Mouse (Mus musculus) liver, adult 2 months (tissue): ENCODE results near the gene Emc7. TPM values are rescaled to one million over a fixed set of nuclear protein-coding genes. Genes with fewer than 3 reads are reported as not detected.
A peak's percentile ranks its signal among the peaks of the same experiment; 100 is the strongest.

ENCODE experiments used
- DNase-seq: peaks from one replicate; pipeline ENCODE4 v3.0.0-alpha.2; 2011; ENCODE audit warnings: low read depth, low spot score; ENCODE audit errors: extremely low read depth
- H3K27ac ChIP-seq: fragments of 200-500 bp; replicated peaks from 2 replicates; pipeline ENCODE4 v1.5.1; 2012; ENCODE audit warnings: low read depth, mild to moderate bottlenecking, control low read depth, inconsistent platforms, low read length; ENCODE audit not compliant: insufficient read depth
- H3K27me3 ChIP-seq: fragments of 200-500 bp; 2 replicates; pipeline ENCODE4 v1.6.1; 2012; ENCODE audit warnings: mild to moderate bottlenecking, moderate library complexity, low read length, inconsistent platforms; ENCODE audit not compliant: control insufficient read depth, insufficient read depth
- H3K36me3 ChIP-seq: fragments of 200-500 bp; 2 replicates; pipeline ENCODE4 v1.6.1; 2012; ENCODE audit warnings: low read length, inconsistent platforms; ENCODE audit not compliant: control insufficient read depth, insufficient read depth
- H3K4me1 ChIP-seq: fragments of 200-500 bp; 2 replicates; pipeline ENCODE4 v1.6.1; 2011; ENCODE audit warnings: low read length; ENCODE audit not compliant: control insufficient read depth, insufficient read depth
- H3K4me3 ChIP-seq: fragments of 200-500 bp; 2 replicates; pipeline ENCODE4 v1.5.1; 2011; ENCODE audit warnings: low read depth, mild to moderate bottlenecking, control low read depth, low read length, moderate library complexity; ENCODE audit not compliant: insufficient read depth
- H3K79me2 ChIP-seq: fragments of 200-500 bp; 2 replicates; pipeline ENCODE4 v1.6.1; 2012; ENCODE audit warnings: inconsistent platforms, mild to moderate bottlenecking, low read length, moderate library complexity; ENCODE audit not compliant: control insufficient read depth, insufficient read depth
- H3K9ac ChIP-seq: fragments of 200-500 bp; 2 replicates; pipeline ENCODE4 v1.6.1; 2012; ENCODE audit warnings: low read depth, mild to moderate bottlenecking, control low read depth, inconsistent platforms, low read length
- CTCF ChIP-seq: fragments of 200-500 bp; IDR thresholded peaks from 2 replicates; pipeline ENCODE4 v1.5.1; 2011; ENCODE audit warnings: low read depth, low read length, control low read depth
- POLR2A ChIP-seq: fragments of 200-500 bp; IDR thresholded peaks from 2 replicates; pipeline ENCODE4 v1.6.1; 2011; ENCODE audit warnings: low read length, control low read depth; ENCODE audit not compliant: insufficient read depth; ENCODE audit errors: extremely low read depth
- WGBS: fragments of 180-500 bp; shearing (Covaris S2); methylation state at CpG from one replicate; pipeline ENCODE4 v1.1.7; 2018; 5-methylcytosine and 5-hydroxymethylcytosine counted together
- polyA plus RNA-seq: library from polyadenylated mRNA; depleted of rRNA; stranded (reverse); fragments of >200 nt; gene quantifications from 2 replicates; pipeline ENCODE4 v1.2.3, GENCODE M21; 2012
- total RNA-seq: library from RNA; depleted of rRNA; stranded (reverse); fragments of >200 nt; gene quantifications from 2 replicates; pipeline ENCODE4 v1.2.3, GENCODE M21; 2014

The Emc7 gene
- total and polyA plus RNA-seq, 2 experiments = 8.0 to 19.9 TPM

DNA sequence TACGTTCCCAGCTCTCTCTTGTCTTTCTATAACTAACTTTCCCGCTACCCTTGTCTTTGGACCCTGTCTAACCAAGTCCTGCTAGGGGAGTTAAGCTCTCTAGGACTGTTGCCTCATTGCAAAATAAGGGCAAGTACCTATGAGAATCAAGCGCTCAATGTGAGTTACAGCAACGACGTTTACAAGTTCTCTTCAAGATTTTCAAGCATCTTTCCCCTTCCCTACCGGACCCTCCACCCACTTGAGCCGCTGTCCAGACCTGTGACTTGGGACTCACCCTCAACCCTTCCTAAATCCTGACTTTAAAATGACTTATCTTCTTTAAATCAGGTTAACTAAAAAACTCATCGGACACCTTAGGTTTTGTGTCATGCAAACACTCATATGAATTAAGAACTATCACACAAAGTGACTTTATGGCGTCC is 37.6 kb downstream of the Emc7 start:
- no peak for TF ChIP-seq POLR2A
- no peak for TF ChIP-seq CTCF
- WGBS = 4% methylated on average over 9 of the region's 9 CpGs
- Histone ChIP-seq H3K27me3 (no peaks in the 10 kb centered on the region), H3K4me3 (peak overlapping the region; percentile 52), H3K79me2 (peaks cover 3% of the 10 kb centered on the region; the same call in 1 of the 2 replicates), H3K4me1 (peaks cover 2% of the 10 kb centered on the region; the same call in 1 of the 2 replicates), H3K27ac (peak overlapping the region; percentile 79), H3K36me3 (no peaks in the 10 kb centered on the region), H3K9ac (peak overlapping the region; percentile 95)
- DNase-seq = peak; percentile 66

DNA sequence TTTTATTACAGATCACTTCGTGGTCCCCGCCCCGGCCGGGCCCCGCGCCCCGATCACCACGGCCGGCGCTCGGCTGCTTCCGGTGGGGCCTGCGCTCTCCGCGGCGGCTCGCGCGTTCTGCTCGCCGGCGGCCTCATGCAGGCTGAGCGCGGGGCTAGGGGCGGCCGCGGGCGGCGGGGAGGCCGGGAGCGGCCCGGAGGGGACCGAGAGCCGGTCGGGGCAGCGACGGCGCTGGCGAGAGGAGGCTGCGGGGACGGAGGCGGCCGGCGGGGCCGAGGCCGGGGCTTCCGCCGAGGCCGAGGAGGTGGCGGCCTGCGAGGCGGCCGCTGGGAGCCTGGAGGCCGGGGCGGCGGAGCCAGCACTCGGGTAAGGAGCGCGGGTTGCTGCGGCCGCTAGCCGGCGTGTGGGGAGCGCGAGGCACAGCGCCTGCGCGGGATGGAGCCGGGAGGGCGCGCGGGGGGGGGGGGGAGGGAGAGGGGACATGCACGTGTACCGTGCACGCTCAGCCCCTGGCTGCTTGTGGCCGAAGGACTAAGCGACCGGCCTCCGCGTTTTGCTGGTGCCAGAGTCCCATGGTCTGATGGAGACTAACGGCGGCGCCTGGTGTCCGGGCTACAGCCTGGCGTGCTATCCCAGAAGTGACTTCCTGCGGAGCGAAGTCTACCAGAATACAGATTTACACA is 38.2 kb downstream of the Emc7 start, which contains the start of gene Aven:
Gene Aven (plus strand): TSS at position 109 of the 683 bp plus-strand sequence.
- peak; percentile 68 for TF ChIP-seq POLR2A
- TF ChIP-seq CTCF = no peak
- Histone ChIP-seq H3K36me3 (no peaks in the 10 kb centered on the region), H3K79me2 (peaks cover 3% of the 10 kb centered on the region; the same call in 1 of the 2 replicates), H3K27me3 (no peaks in the 10 kb centered on the region), H3K4me1 (peaks cover 2% of the 10 kb centered on the region; the same call in 1 of the 2 replicates), H3K9ac (peak within 1 kb of the TSS; percentile 95), H3K27ac (peak within 1 kb of the TSS; percentile 79), H3K4me3 (peak within 1 kb of the TSS; percentile 52)
- WGBS = 1% methylated on average over 83 of the region's 87 CpGs
- peak; percentile 80 for DNase-seq

- no peak for DNase-seq
- H3K4me3 ChIP-seq = peak overlapping the region; percentile 52
- peak overlapping the region; percentile 58 for H3K27ac ChIP-seq
- H3K36me3 ChIP-seq = no peaks in the 10 kb centered on the region
- WGBS = 31% methylated on average over 11 of the region's 11 CpGs
- TF ChIP-seq CTCF = no peak
- TF ChIP-seq POLR2A = no peak
- H3K4me1 ChIP-seq = peaks cover 2% of the 10 kb centered on the region; the same call in 1 of the 2 replicates
- H3K9ac ChIP-seq = peak overlapping the region; percentile 95
- H3K79me2 ChIP-seq = peaks cover 3% of the 10 kb centered on the region; the same call in 1 of the 2 replicates
- H3K27me3 ChIP-seq = no peaks in the 10 kb centered on the region
Observed at GRCm38 (mm10) chr2:112493539-112494260, 38.9 kb downstream of the Emc7 start.

GRCm38 (mm10) chr2:112497851-112498250 is 43.1 kb downstream of the Emc7 start:
- DNase-seq = no peak
- TF ChIP-seq CTCF = no peak
- TF ChIP-seq POLR2A = no peak
- H3K27me3 ChIP-seq = no peaks in the 10 kb centered on the region
- H3K27ac ChIP-seq = no peak overlapping the region
- 87% methylated on average over 7 of the region's 7 CpGs for WGBS
- H3K9ac ChIP-seq = no peak overlapping the region
- H3K4me1 ChIP-seq = peaks cover 2% of the 10 kb centered on the region; the same call in 1 of the 2 replicates
- H3K36me3 ChIP-seq = no peaks in the 10 kb centered on the region
- no peak overlapping the region for H3K4me3 ChIP-seq
- peaks cover 3% of the 10 kb centered on the region; the same call in 1 of the 2 replicates for H3K79me2 ChIP-seq

GRCm38 (mm10) chr2:112501209-112501608 is 46.4 kb downstream of the Emc7 start:
- Histone ChIP-seq H3K4me1 (no peaks in the 10 kb centered on the region), H3K79me2 (peaks cover 9% of the 10 kb centered on the region; the same call in 1 of the 2 replicates), H3K27ac (no peak overlapping the region), H3K36me3 (no peaks in the 10 kb centered on the region), H3K9ac (no peak overlapping the region), H3K4me3 (no peak overlapping the region), H3K27me3 (no peaks in the 10 kb centered on the region)
- 14% methylated on average over 6 of the region's 6 CpGs for WGBS
- TF ChIP-seq POLR2A (no peak), CTCF (peak; percentile 71)
- peak; percentile 42 for DNase-seq
